In the genomic region with DNA sequence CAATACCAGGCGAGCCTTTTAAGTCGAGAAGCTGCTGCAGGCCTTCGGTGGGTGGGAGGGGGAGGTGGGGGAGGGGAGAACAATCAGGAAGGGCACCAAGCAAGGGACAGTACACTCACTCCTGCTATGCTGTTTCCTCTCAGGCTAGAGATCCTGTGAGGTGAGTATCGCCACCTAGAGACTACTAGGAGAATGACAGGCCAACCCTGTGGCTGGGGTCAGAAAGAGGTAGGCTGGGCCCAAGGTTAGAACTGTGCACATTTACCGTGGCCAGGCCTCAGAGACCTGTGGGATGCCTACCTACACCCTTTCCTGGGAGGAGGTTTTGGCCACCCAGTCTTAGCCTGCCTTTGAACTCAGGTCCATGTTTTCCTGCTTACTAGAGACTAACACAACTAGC, we compare ENCODE assay signal across 8 mouse cellular contexts.
DNase-seq lines count a peak whose midpoint lies in the region; ATAC-seq and TF ChIP-seq lines count a peak whose summit lies in the region.

No protein-coding gene starts in this region.

- no peak overlapping the region for H3K4me2 ChIP-seq in forebrain, embryonic 15.5 days (replicated peaks)
- H3K4me2 ChIP-seq in neural tube, embryonic 12.5 days (replicated peaks): no peak overlapping the region

- intact Hi-C loops in heart, adult 2 months (cut with DNase I): no loop called here
- intact Hi-C loops in heart, postnatal 25 days (cut with DNase I): no loop called here

- no peaks in the 10 kb centered on the region for H3K27me3 ChIP-seq in heart, adult 2 months (ENCODE audit: control insufficient read depth, insufficient read depth, low read length)
- no peaks in the 10 kb centered on the region for H3K27me3 ChIP-seq in forebrain, embryonic 15.5 days
- peaks cover 10% of the 10 kb centered on the region for H3K27me3 ChIP-seq in neural tube, embryonic 12.5 days (replicated peaks)

- no peaks in the 10 kb centered on the region for H3K36me3 ChIP-seq in heart, adult 2 months (ENCODE audit: control insufficient read depth, insufficient read depth, low read length)
- no peaks in the 10 kb centered on the region for H3K36me3 ChIP-seq in forebrain, embryonic 15.5 days
- no peaks in the 10 kb centered on the region for H3K36me3 ChIP-seq in neural tube, embryonic 12.5 days

- WGBS in heart, adult 2 months: 31% methylated on average over 5 of the region's 5 CpGs
- WGBS in forebrain, embryonic 15.5 days: 6% methylated on average over 5 of the region's 5 CpGs
- WGBS in neural tube, embryonic 12.5 days: 1% methylated on average over 5 of the region's 5 CpGs

- 0 out of 2 replicates have a peak, but pooled peaks have one; percentile 22 for TF ChIP-seq EP300 in heart, adult 2 months (IDR thresholded peaks at IDR 0.05; ENCODE audit: insufficient read depth, low read depth, low read length)

- no peak overlapping the region for H3K4me3 ChIP-seq in heart, adult 2 months
- H3K4me3 ChIP-seq in forebrain, embryonic 15.5 days: no peak overlapping the region
- H3K4me3 ChIP-seq in neural tube, embryonic 12.5 days: no peak overlapping the region

- TF ChIP-seq CTCF in heart, adult 2 months (IDR thresholded peaks at IDR 0.05): peak; percentile 75

- peak; percentile 23; the same call in 1 of the 2 replicates for ATAC-seq in forebrain, embryonic 15.5 days (replicated peaks)
- ATAC-seq in neural tube, embryonic 12.5 days (ENCODE audit: low FRiP score, low read depth): peak; percentile 41; the same call in 1 of the 2 replicates

- no peak for DNase-seq in heart, adult 2 months
- DNase-seq in heart, postnatal 25 days (ENCODE audit: low spot score): no peak
- peak; percentile 80 for DNase-seq in ZHBTc4 (ENCODE audit: low read depth, low spot score)
- peak; percentile 59 to 68 for DNase-seq in kidney, postnatal 4 days
- no peak for DNase-seq in layer of hippocampus, postnatal 25 days (ENCODE audit: extremely low spot score in 1 of 2, low spot score in 1 of 2)
- DNase-seq in frontal cortex, postnatal 10 days (ENCODE audit: low spot score in 2 of 2): no peak

- H3K4me1 ChIP-seq in heart, adult 2 months (ENCODE audit: control insufficient read depth, insufficient read depth, low read length): no peaks in the 10 kb centered on the region; the same call in none of the 2 replicates
- no peaks in the 10 kb centered on the region for H3K4me1 ChIP-seq in forebrain, embryonic 15.5 days
- H3K4me1 ChIP-seq in neural tube, embryonic 12.5 days: 0 out of 2 replicates have a peak, but pooled peaks cover 2% of the 10 kb centered on the region

- H3K9me3 ChIP-seq in forebrain, embryonic 15.5 days: no peaks in the 10 kb centered on the region
- no peaks in the 10 kb centered on the region for H3K9me3 ChIP-seq in neural tube, embryonic 12.5 days

- H3K27ac ChIP-seq in heart, adult 2 months: no peak overlapping the region
- no peak overlapping the region for H3K27ac ChIP-seq in forebrain, embryonic 15.5 days (replicated peaks)
- H3K27ac ChIP-seq in neural tube, embryonic 12.5 days: no peak overlapping the region

- H3K9ac ChIP-seq in heart, adult 2 months (ENCODE audit: low read depth, low read length): no peak overlapping the region
- H3K9ac ChIP-seq in forebrain, embryonic 15.5 days (replicated peaks): no peak overlapping the region
- no peak overlapping the region for H3K9ac ChIP-seq in neural tube, embryonic 12.5 days

- TF ChIP-seq POLR2A in heart, adult 2 months (IDR thresholded peaks at IDR 0.05; ENCODE audit: insufficient read depth, low read depth, low read length): no peak

- no peaks in the 10 kb centered on the region for H3K79me2 ChIP-seq in heart, adult 2 months (replicated peaks; ENCODE audit: control insufficient read depth, insufficient read depth, low read length)

Comparison
In these comparisons a context has a peak if more than half of its experiments do, and no peak if none do; other contexts are left out.
1. DNase-seq: peak in ZHBTc4 (single experiment) and kidney, postnatal 4 days (2 of 2); none in heart, adult 2 months (0 of 2), heart, postnatal 25 days (single experiment), layer of hippocampus, postnatal 25 days (0 of 2) and frontal cortex, postnatal 10 days (0 of 2).